Mouse (Mus musculus) CH12.LX (cell line): ENCODE measurements at regions not wholly inside any gene's neighbourhood (a gene's known extent, or its start where the extent isn't known, plus 50 kb on each side); places are given as distances from the start of the nearest gene placed in this dataset.

Experiments
- CTCF ChIP-seq, 2 experiments: IDR thresholded peaks in 1 of 2; conservative IDR thresholded peaks in 1 of 2; 2 replicates each; pipeline ENCODE4 v1.5.1; 2011 to 2012; ENCODE audit warnings: low read depth in 2 of 2, low read length in 2 of 2, improper control_type of control experiment in 1 of 2, inconsistent platforms in 1 of 2, mild to moderate bottlenecking in 1 of 2, moderate library complexity in 1 of 2
- GABPA ChIP-seq: IDR thresholded peaks from 2 replicates; pipeline ENCODE4 v1.6.1; 2012; ENCODE audit warnings: low read depth, low read length, improper control_type of control experiment, inconsistent platforms; ENCODE audit not compliant: insufficient replicate concordance
- TCF12 ChIP-seq: IDR thresholded peaks from 2 replicates; pipeline ENCODE4 v1.6.1; 2014; ENCODE audit warnings: low read depth, mild to moderate bottlenecking, inconsistent platforms, low read length, improper control_type of control experiment
- ZNF384 ChIP-seq: IDR thresholded peaks from 2 replicates; pipeline ENCODE4 v1.6.1; 2012; ENCODE audit warnings: low read depth, low read length, improper control_type of control experiment, inconsistent platforms

DNA sequence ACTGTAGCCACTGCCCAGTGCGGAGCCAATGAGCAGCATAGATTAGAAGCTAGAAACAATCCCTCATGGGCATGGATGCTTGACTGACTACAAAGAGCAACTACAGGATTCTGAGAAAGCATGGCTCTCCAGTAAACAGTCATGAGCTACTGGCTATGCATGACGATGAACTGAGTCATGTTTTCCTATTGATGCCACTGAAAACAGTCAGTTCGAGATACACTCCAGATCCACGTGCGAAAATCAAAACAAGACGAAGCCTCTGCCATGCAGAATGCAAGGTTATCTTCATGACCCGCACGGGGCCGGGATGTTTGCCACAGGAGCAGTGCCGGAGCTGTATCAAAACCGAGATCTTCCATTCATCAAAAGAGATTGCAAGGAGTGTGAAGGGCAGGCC, 413.9 kb downstream of the Rnd3 start:
- TF ChIP-seq ZNF384 (no peak), CTCF (conservative IDR thresholded peaks at IDR 0.05 in 1 of 2, IDR thresholded peaks at IDR 0.05 in 1 of 2; ENCODE audit: low read depth in 2 of 2, low read length in 2 of 2) (no peak), GABPA (no peak), TCF12 (no peak)
